Mouse (Mus musculus): ENCODE results near the gene Nxt1.

Gene Nxt1

GRCm38 (mm10) chr2:148689444-148690140, 17.2 kb downstream of the Nxt1 start:
- DNase-seq (ENCODE audit: low spot score in 2 of 2) = no peak

- DNase-seq (ENCODE audit: low spot score in 2 of 2) = no peak
Measured at GRCm38 (mm10) chr2:148690291-148690690, 17.9 kb downstream of the Nxt1 start.

GRCm38 (mm10) chr2:148690781-148691180, 18.4 kb downstream of the Nxt1 start:
- no peak for DNase-seq (ENCODE audit: low spot score in 2 of 2)

GRCm38 (mm10) chr2:148698571-148698970, 26.2 kb downstream of the Nxt1 start:
- no peak for DNase-seq (ENCODE audit: low spot score in 2 of 2)

- no peak for DNase-seq (ENCODE audit: low spot score in 2 of 2)
Measured at GRCm38 (mm10) chr2:148706409-148707201, 34.2 kb downstream of the Nxt1 start.

GRCm38 (mm10) chr2:148707202-148707530, 34.8 kb downstream of the Nxt1 start:
- DNase-seq (ENCODE audit: low spot score in 2 of 2) = no peak

- no peak for DNase-seq (ENCODE audit: low spot score in 2 of 2)
Measured at GRCm38 (mm10) chr2:148712326-148712725, 39.9 kb downstream of the Nxt1 start.

GRCm38 (mm10) chr2:148717072-148717471, 44.7 kb downstream of the Nxt1 start:
- no peak for DNase-seq (ENCODE audit: low spot score in 2 of 2)

GRCm38 (mm10) chr2:148719271-148719995, 47.0 kb downstream of the Nxt1 start:
- no peak for DNase-seq (ENCODE audit: low spot score in 2 of 2)
